Mouse (Mus musculus) heart, postnatal 4 days (tissue): ENCODE data around the gene Ccdc169. TPM values are rescaled to one million over a fixed set of nuclear protein-coding genes. Genes with fewer than 3 reads are reported as not detected.

Experiments used
- DNase-seq: peaks from one replicate; pipeline ENCODE4 v3.0.0; 2021
- total RNA-seq, 2 experiments: library from RNA; stranded (reverse); gene quantifications; 2 replicates each; pipeline ENCODE4 v1.2.3; 2021

The Ccdc169 gene
- total RNA-seq, 2 experiments from 2014 or later = 0.18 TPM; not detected in 1

- DNase-seq = no peak
Measured at GRCm38 (mm10) chr3:55122336-55122870, 14.7 kb upstream of the Ccdc169 start.

GRCm38 (mm10) chr3:55123064-55123463 is 14.1 kb upstream of the Ccdc169 start:
- no peak for DNase-seq

GRCm38 (mm10) chr3:55129181-55129692 is 7.9 kb upstream of the Ccdc169 start:
- no peak for DNase-seq

DNA sequence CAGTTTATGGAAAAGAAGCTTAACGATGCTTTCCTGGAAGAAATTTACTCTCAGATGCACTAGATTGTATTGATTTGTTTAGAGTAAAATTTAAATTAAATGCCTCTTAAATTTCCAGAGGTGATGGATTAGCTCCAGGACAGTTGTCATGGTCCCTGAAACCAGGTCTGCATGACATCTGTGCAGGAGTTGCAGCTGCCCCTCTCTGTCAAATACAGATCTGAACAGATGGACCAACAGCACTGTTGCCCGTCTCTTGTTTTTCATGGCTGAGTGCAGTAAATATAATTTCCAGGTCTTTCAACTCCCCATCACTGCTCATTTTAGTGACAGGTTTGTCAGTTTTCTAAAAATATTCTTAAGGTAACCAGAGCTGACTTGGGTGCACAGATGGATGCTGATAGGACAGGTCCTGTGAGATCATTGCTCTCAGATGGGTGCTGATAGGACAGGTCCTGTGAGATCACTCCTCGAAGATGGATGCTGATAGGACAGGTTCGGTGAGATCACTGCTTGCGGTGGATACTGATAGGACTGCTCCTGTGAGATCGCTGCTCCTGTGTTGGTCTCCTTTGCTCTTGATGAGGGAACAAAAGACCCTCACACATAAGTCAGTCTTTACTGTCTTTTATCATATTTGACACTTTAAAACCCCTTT is 5.4 kb upstream of the Ccdc169 start:
- no peak for DNase-seq

- DNase-seq = no peak
Measured at GRCm38 (mm10) chr3:55139837-55140236, 2.7 kb downstream of the Ccdc169 start.

DNA sequence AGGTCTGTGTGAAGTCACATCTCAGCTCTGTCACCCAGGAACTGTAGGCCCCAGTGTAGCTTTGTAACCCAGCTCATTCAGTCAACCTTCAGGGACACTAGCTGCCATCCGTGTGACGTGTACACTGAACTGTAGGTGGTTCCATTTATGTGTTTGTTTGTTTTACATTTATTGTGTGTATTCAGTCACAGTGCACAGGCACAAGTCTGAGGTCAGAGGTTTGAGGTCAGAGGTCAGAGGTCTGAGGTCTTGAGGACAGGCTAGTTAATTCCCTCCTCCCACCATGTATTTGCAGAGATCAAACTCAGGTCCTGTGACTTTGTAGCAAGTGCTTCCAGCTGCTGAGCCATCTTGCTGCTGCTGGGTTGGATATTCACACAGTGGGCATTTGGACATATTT is 4.3 kb downstream of the Ccdc169 start:
- no peak for DNase-seq

GRCm38 (mm10) chr3:55144916-55145315 is 7.8 kb downstream of the Ccdc169 start:
- DNase-seq = no peak

- DNase-seq = no peak
Measured at GRCm38 (mm10) chr3:55146441-55146840, 9.3 kb downstream of the Ccdc169 start.

- no peak for DNase-seq
Measured at GRCm38 (mm10) chr3:55147156-55147555, 10.0 kb downstream of the Ccdc169 start.

- DNase-seq = no peak
Measured at GRCm38 (mm10) chr3:55148091-55148490, 11.0 kb downstream of the Ccdc169 start.

DNA sequence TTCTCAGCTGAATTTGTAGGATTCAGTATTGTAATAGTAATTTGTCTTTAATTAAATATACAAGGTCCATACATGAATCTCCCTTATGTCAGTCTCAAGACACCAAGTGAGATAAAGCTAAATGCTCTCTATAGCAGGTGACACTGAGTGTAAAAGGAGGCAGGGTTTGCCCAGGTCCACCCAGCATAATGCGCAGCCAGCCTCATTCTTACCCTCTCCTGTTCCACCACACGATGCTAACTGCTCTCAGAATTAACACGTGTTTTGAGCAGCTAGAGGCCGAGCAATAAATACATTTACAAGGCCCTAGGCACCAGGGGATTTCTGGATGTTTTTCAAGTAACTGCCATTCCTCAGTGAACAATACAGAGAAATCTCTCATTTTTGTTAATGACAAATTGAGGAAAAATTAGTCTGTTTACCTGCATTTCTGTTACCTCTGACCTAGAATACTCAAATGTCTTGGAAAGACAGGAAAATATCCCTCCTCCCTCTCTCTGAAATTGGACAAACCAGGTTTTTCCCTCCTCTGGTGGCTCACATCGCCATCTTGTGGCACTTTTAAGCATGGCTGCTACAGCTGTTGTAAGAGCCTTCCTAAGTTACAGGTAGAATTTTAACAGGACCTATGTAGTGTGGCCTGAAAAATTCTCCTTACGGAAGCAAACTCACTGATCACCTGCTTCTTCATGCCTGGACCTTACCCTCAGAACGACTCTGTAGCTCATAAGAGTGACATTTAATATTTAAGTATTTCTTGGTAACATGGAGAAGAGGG is 14.7 kb downstream of the Ccdc169 start:
- DNase-seq = peak; percentile 73

DNA sequence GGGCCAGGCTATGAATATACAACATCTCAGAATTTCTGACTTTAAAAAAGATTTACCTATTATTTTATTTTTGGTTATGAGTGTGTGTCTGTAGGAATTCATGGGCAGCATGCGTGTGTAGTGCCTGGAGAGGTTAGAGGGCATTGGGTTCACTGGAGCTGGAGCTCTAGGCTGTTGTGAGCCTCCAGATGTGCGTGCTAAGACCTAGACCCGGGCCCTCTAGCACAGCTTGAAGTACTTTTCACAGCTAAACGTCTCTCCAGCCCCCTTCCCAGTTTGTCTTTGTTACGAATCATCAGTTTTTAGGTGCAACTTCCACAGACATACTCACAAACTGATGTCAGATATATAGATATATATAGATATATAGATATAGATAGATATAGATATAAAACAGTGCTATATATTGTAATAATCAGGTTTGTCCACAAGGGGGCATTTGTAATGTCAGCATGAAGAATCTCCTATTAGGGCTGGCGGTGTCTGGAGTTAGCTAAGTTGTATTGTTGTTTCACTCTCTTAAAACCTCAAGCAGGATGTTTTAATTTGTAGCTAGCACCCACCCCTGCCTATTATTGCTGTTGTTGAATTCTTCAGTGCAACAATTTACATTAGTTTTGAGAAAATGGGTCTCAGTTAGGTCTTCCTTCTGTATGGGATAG is 15.7 kb downstream of the Ccdc169 start:
- no peak for DNase-seq

- DNase-seq = no peak
Measured at GRCm38 (mm10) chr3:55154163-55154562, 17.0 kb downstream of the Ccdc169 start.

DNA sequence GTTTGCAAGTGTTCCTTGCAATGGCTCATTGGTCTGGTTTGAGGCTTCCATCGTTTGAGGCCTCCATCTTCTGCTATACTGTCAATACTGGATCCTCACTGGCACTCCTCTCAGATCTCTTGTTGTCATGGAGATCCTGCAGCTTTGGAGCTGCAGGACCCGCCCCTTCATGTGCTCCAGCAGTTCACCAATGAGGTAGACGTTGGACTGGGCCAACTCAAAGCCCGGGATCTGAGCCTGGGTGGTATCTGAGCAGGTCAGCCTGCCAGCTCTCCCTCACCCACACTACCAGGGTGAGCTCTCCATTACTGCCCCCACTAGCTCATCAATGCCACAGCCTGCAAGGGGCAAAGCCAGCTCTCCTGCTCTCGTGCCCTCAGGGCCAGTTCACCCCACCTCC is 20.3 kb downstream of the Ccdc169 start:
- DNase-seq = no peak

DNA sequence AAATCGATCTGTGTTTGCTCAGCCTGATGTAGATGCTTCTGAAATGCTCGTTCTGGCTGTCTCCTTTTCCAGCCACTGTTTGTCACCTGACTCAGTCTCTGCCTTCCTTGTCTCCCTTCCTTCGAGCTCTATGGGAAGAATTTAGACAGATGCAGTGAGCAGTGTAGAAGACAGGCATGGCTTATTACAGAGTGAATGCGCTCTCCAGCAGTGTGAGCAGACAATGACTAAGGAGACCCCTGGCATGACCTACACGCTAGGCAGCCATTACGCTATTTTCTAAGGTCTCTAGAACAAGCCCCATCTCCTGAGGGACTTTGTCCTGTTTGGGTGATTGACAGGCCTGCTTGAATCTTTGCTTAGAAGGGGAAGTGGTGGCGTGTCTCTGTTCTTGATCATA is 24.0 kb downstream of the Ccdc169 start:
- DNase-seq = no peak

DNA sequence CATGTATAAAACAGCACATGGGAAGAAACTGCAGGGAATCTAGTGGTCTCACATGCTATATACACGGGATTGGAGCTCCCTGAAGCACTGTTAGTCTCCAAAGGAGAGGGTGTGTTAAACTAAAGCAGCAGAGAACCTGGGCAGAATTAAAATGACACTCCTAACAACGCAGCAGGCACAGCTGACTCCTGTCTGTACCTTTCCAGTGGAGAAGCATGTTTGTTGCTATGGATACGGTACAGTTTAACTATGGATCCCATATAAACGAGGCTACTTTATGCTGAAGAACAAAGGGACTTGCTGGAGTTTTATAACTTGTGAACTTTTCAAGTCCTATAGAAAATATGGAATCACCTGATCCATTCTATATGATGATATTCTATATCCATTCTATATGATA is 26.4 kb downstream of the Ccdc169 start:
- DNase-seq = no peak

- DNase-seq = no peak
Measured at GRCm38 (mm10) chr3:55172478-55172877, 35.3 kb downstream of the Ccdc169 start.

DNA sequence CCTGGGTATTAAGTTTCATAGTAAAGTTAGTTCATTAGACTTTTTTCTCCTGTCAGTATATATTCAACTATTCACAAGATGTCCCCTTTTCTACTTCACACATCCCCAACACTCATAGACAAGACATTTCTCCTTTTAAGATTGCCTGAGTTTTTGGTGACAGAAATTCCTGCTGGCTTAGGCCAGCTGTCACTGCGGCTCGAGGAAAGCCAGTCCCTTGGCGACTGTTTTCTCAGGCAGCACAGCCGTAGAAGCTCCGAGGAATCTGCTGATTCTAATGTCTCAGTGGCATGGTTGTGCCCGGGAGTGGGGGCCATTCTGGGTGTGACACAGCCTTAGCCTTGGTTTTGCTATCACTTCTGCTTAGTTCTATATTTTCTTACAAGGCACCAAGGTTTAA is 40.1 kb downstream of the Ccdc169 start:
- DNase-seq = no peak

- DNase-seq = no peak
Measured at GRCm38 (mm10) chr3:55181766-55182165, 44.6 kb downstream of the Ccdc169 start, which contains the start of gene Sohlh2. Gene Sohlh2 (plus strand): TSS chr3:55182028.

GRCm38 (mm10) chr3:55191668-55192067 is 54.5 kb downstream of the Ccdc169 start:
- DNase-seq = no peak

- DNase-seq = no peak
Measured at GRCm38 (mm10) chr3:55193351-55193750, 56.2 kb downstream of the Ccdc169 start.

- no peak for DNase-seq
Measured at GRCm38 (mm10) chr3:55194792-55195191, 57.7 kb downstream of the Ccdc169 start.
